Mouse (Mus musculus) C2C12 (cell line): ENCODE data around the gene Senp1.

ENCODE experiments used
- CTCF ChIP-seq: IDR thresholded peaks from one replicate; pipeline ENCODE4 v1.5.1; 2011; ENCODE audit not compliant: control insufficient read depth, insufficient read depth, insufficient read length
- MAX ChIP-seq: IDR thresholded peaks from one replicate; pipeline ENCODE4 v1.6.1; 2011; ENCODE audit warnings: mild to moderate bottlenecking, control low read depth

DNA sequence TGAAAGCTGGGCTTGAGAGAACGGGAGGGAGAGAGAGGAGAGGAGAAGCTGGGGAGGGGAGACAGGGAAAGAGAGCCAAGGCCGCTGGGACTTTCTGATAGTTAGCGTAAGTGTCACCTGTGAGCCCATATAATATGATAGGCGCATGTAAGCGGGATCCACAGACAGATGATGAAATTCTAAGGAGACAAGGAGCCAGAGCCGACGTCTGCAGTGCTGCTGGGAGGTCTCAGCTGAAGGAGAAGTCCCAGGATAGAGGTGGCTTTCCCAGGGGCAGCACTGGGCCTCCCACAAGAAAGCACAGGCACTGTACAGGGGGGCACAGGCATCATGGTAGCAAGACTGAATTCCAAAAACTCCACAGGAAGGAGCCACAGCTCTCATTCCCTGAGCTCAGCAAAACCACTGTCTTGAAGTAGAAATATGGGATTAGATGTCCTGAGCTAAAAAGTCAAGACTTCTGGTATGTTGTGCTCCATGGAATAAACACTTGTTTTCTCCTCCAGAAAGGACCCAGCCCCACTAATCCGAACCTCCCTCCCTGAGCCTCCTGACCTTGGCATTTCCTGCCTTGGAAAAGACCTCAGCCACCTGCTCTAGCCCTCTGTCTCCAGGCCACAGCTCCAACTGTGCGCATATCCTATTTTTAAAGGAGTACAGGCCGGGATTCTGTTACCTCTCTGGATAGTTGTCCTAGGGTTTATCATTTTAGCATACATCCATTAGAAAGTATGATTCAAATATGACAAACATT is 20.7 kb upstream of the Senp1 start:
- no peak for TF ChIP-seq CTCF
- no peak for TF ChIP-seq MAX
